Mouse (Mus musculus): ENCODE data around the gene Tmem141. TPM values are rescaled to one million over a fixed set of nuclear protein-coding genes. Genes with fewer than 3 reads are reported as not detected.

Gene Tmem141
- polyA plus RNA-seq, 1 experiment from 2014 or later: 17.6 TPM

DNA sequence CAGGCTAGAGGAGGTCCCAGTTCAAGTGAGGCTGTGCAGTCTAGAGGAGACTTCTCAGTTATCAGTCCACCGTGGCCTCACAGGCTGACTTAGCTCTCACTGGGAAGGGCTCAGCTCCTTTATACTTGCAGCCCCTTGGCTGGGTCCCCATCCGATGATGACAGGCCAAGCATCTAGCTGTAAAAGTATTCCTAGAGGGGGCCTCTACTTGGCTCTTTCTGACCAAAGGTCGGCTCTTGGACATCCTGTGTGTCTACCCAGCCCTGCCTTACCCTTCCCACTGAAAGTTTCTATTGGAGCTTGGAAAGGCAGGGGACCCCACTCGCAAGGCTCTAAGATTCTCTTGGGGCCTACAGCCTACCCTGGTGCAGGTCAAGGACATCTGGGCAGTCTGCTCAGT is 50.6 kb downstream of the Tmem141 start:
- no peak overlapping the region for H3K27ac ChIP-seq (ENCODE audit: low read depth, low read length)

More for the DNA sequence above, 50.6 kb downstream of the Tmem141 start:
- Histone ChIP-seq H3K4me2 (replicated peaks; ENCODE audit: low read depth, low read length) (no peak overlapping the region), H3K4me3 (ENCODE audit: low read depth, low read length) (no peak overlapping the region), H3K36me3 (ENCODE audit: control insufficient read depth, insufficient read depth, low read length) (no peaks in the 10 kb centered on the region), H3K9ac (ENCODE audit: low read depth, low read length) (no peak overlapping the region), H3K27me3 (ENCODE audit: control insufficient read depth, insufficient read depth, low read length) (peaks cover 6% of the 10 kb centered on the region), H3K4me1 (replicated peaks; ENCODE audit: control insufficient read depth, insufficient read depth, low read length) (peaks cover 10% of the 10 kb centered on the region), H3K9me3 (ENCODE audit: control insufficient read depth, low read length) (no peaks in the 10 kb centered on the region)
- ATAC-seq (ENCODE audit: low FRiP score): no peak
- 88% methylated on average over 4 of the region's 4 CpGs for WGBS
- no peak for DNase-seq (ENCODE audit: low spot score)

Other genes with a start within 250 kb of the Tmem141 start
- 41.0 and 45.2 TPM in 2 replicates for gene Sapcd2, start 249.7 kb downstream of the Tmem141 start, polyA plus RNA-seq (2014; fragmentation: Nextera tagmentation; extraction: Ambion mirVana)
- 0.21 TPM in 1 of 2 replicates, not detected in the other for gene Entpd2, start 226.1 kb downstream of the Tmem141 start, polyA plus RNA-seq (2014; fragmentation: Nextera tagmentation; extraction: Ambion mirVana)
- gene Npdc1, start 222.7 kb downstream of the Tmem141 start, polyA plus RNA-seq (2014; fragmentation: Nextera tagmentation; extraction: Ambion mirVana): 123 and 151 TPM in 2 replicates
- 0.11 TPM in 1 of 2 replicates, not detected in the other for gene Fut7, start 198.7 kb downstream of the Tmem141 start, polyA plus RNA-seq (2014; fragmentation: Nextera tagmentation; extraction: Ambion mirVana)
- 3.5 and 3.7 TPM in 2 replicates for gene Abca2, start 193.3 kb downstream of the Tmem141 start, polyA plus RNA-seq (2014; fragmentation: Nextera tagmentation; extraction: Ambion mirVana)
- gene Clic3, start 165.2 kb downstream of the Tmem141 start, polyA plus RNA-seq (2014; fragmentation: Nextera tagmentation; extraction: Ambion mirVana): 0.57 TPM in 1 of 2 replicates, not detected in the other
- 27.6 and 28.0 TPM in 2 replicates for gene Paxx, start 160.9 kb downstream of the Tmem141 start, polyA plus RNA-seq (2014; fragmentation: Nextera tagmentation; extraction: Ambion mirVana)
- 0.39 and 0.64 TPM in 2 replicates for gene Ptgds, start 152.0 kb downstream of the Tmem141 start, polyA plus RNA-seq (2014; fragmentation: Nextera tagmentation; extraction: Ambion mirVana)
- gene Lcn12, start 128.1 kb downstream of the Tmem141 start, polyA plus RNA-seq (2014; fragmentation: Nextera tagmentation; extraction: Ambion mirVana): not detected in 2 replicates
- 64.2 and 75.3 TPM in 2 replicates for gene Fbxw5, start 121.3 kb downstream of the Tmem141 start, polyA plus RNA-seq (2014; fragmentation: Nextera tagmentation; extraction: Ambion mirVana)
- 4.0 and 6.1 TPM in 2 replicates for gene C8g, start 120.3 kb downstream of the Tmem141 start, polyA plus RNA-seq (2014; fragmentation: Nextera tagmentation; extraction: Ambion mirVana)
- 25.3 and 32.3 TPM in 2 replicates for gene Traf2, start 75.1 kb downstream of the Tmem141 start, polyA plus RNA-seq (2014; fragmentation: Nextera tagmentation; extraction: Ambion mirVana)
- 380 and 436 TPM in 2 replicates for gene Edf1, start 64.2 kb downstream of the Tmem141 start, polyA plus RNA-seq (2014; fragmentation: Nextera tagmentation; extraction: Ambion mirVana)
- gene Mamdc4, start 47.2 kb downstream of the Tmem141 start, polyA plus RNA-seq (2014; fragmentation: Nextera tagmentation; extraction: Ambion mirVana): 3.0 and 4.2 TPM in 2 replicates
- gene Phpt1, start 46.8 kb downstream of the Tmem141 start, polyA plus RNA-seq (2014; fragmentation: Nextera tagmentation; extraction: Ambion mirVana): 161 and 167 TPM in 2 replicates
- 0.38 and 0.59 TPM in 2 replicates for gene Ajm1, start 40.2 kb downstream of the Tmem141 start, polyA plus RNA-seq (2014; fragmentation: Nextera tagmentation; extraction: Ambion mirVana)
- gene Rabl6, start 13.5 kb downstream of the Tmem141 start, polyA plus RNA-seq (2014; fragmentation: Nextera tagmentation; extraction: Ambion mirVana): 53.3 and 55.3 TPM in 2 replicates
- gene Ccdc183, start 4.3 kb downstream of the Tmem141 start, polyA plus RNA-seq (2014; fragmentation: Nextera tagmentation; extraction: Ambion mirVana): 0.14 and 0.22 TPM in 2 replicates
- 0.57 and 0.82 TPM in 2 replicates for gene Fcna, start 6.0 kb upstream of the Tmem141 start, polyA plus RNA-seq (2014; fragmentation: Nextera tagmentation; extraction: Ambion mirVana)
- gene Lcn8, start 31.1 kb upstream of the Tmem141 start, polyA plus RNA-seq (2014; fragmentation: Nextera tagmentation; extraction: Ambion mirVana): not detected in 2 replicates
- gene Lcn5, start 35.9 kb upstream of the Tmem141 start, polyA plus RNA-seq (2014; fragmentation: Nextera tagmentation; extraction: Ambion mirVana): not detected in 2 replicates
- gene Lcn6, start 54.8 kb upstream of the Tmem141 start, polyA plus RNA-seq (2014; fragmentation: Nextera tagmentation; extraction: Ambion mirVana): not detected in 2 replicates
- gene Lcn10, start 60.7 kb upstream of the Tmem141 start, polyA plus RNA-seq (2014; fragmentation: Nextera tagmentation; extraction: Ambion mirVana): 0.20 TPM in 1 of 2 replicates, not detected in the other
- gene Obp2a, start 78.0 kb upstream of the Tmem141 start, polyA plus RNA-seq (2014; fragmentation: Nextera tagmentation; extraction: Ambion mirVana): not detected in 2 replicates
- 65.1 and 71.6 TPM in 2 replicates for gene Bmyc, start 84.7 kb upstream of the Tmem141 start, polyA plus RNA-seq (2014; fragmentation: Nextera tagmentation; extraction: Ambion mirVana)
- not detected in 2 replicates for gene Obp2b, start 115.0 kb upstream of the Tmem141 start, polyA plus RNA-seq (2014; fragmentation: Nextera tagmentation; extraction: Ambion mirVana)
- not detected in 2 replicates for gene Lcn3, start 143.6 kb upstream of the Tmem141 start, polyA plus RNA-seq (2014; fragmentation: Nextera tagmentation; extraction: Ambion mirVana)
- not detected in 2 replicates for gene Lcn11, start 155.0 kb upstream of the Tmem141 start, polyA plus RNA-seq (2014; fragmentation: Nextera tagmentation; extraction: Ambion mirVana)
- not detected in 2 replicates for gene Gm13539, start 160.3 kb upstream of the Tmem141 start, polyA plus RNA-seq (2014; fragmentation: Nextera tagmentation; extraction: Ambion mirVana)
- gene Glt6d1, start 193.8 kb upstream of the Tmem141 start, polyA plus RNA-seq (2014; fragmentation: Nextera tagmentation; extraction: Ambion mirVana): not detected in 2 replicates
- gene Lcn9, start 201.1 kb upstream of the Tmem141 start, polyA plus RNA-seq (2014; fragmentation: Nextera tagmentation; extraction: Ambion mirVana): not detected in 2 replicates
- not detected in 2 replicates for gene Sohlh1, start 225.2 kb upstream of the Tmem141 start, polyA plus RNA-seq (2014; fragmentation: Nextera tagmentation; extraction: Ambion mirVana)
- gene Kcnt1, start 241.7 kb upstream of the Tmem141 start, polyA plus RNA-seq (2014; fragmentation: Nextera tagmentation; extraction: Ambion mirVana): 0.64 and 0.86 TPM in 2 replicates